Comparison of ENCODE assay signal across 8 mouse cellular contexts in genomic region chr12:116262555-116263341, GRCm38 (mm10). TPM values are rescaled to one million over a fixed set of nuclear protein-coding genes. Genes with fewer than 3 reads are reported as not detected.
A peak's percentile ranks its signal among the peaks of the same experiment; 100 is the strongest.
DNase-seq lines count a peak whose midpoint lies in the region; ATAC-seq lines count a peak whose summit lies in the region.

Gene Wdr60, minus strand, starts transcription at chr12:116263022.

- no peaks in the 10 kb centered on the region; the same call in 1 of the 2 replicates for H3K27me3 ChIP-seq in forebrain, embryonic 10.5 days (ENCODE audit: poor library complexity, severe bottlenecking)
- peaks cover 33% of the 10 kb centered on the region for H3K27me3 ChIP-seq in heart, embryonic 15.5 days
- no peaks in the 10 kb centered on the region for H3K27me3 ChIP-seq in liver, embryonic 13.5 days
- H3K27me3 ChIP-seq in stomach, embryonic 14.5 days (ENCODE audit: control insufficient read depth, insufficient read depth, low read length) = no peaks in the 10 kb centered on the region

- peak within 1 kb of the TSS; percentile 78 for H3K9ac ChIP-seq in heart, embryonic 15.5 days
- peak within 1 kb of the TSS; percentile 78 for H3K9ac ChIP-seq in liver, embryonic 13.5 days
- H3K9ac ChIP-seq in stomach, embryonic 14.5 days (replicated peaks; ENCODE audit: low read depth, low read length) = peak within 1 kb of the TSS; percentile 68

- peak; percentile 88 for DNase-seq in CD4-positive, CD25-positive, alpha-beta regulatory T cell, adult 2 months (ENCODE audit: low read depth, low spot score)
- DNase-seq in brain, embryonic 18.5 days (ENCODE audit: low read depth, low spot score) = peak; percentile 74
- peak; percentile 87 for DNase-seq in forebrain, embryonic 10.5 days (ENCODE audit: extremely low spot score, low spot score)
- peak; percentile 93 for DNase-seq in kidney, postnatal 14 days
- peak; percentile 84 for DNase-seq in liver, embryonic 13.5 days
- peak; percentile 63 to 73 for DNase-seq in natural killer cell, adult 2 months (ENCODE audit: low spot score in 2 of 2)

- H3K36me3 ChIP-seq in forebrain, embryonic 10.5 days (replicated peaks) = no peaks in the 10 kb centered on the region
- no peaks in the 10 kb centered on the region for H3K36me3 ChIP-seq in heart, embryonic 15.5 days
- no peaks in the 10 kb centered on the region for H3K36me3 ChIP-seq in liver, embryonic 13.5 days
- H3K36me3 ChIP-seq in stomach, embryonic 14.5 days (ENCODE audit: control insufficient read depth, insufficient read depth, low read length) = no peaks in the 10 kb centered on the region

- peak; percentile 94 for ATAC-seq in heart, embryonic 15.5 days (replicated peaks; ENCODE audit: insufficient number of reproducible peaks, insufficient read depth, low FRiP score, low read depth)
- peak; percentile 98 for ATAC-seq in liver, embryonic 13.5 days (ENCODE audit: low read depth)
- ATAC-seq in stomach, embryonic 14.5 days (ENCODE audit: insufficient number of reproducible peaks, insufficient read depth, low FRiP score, low read depth) = peak; percentile 99

- peak within 1 kb of the TSS; percentile 89 for H3K27ac ChIP-seq in forebrain, embryonic 10.5 days
- H3K27ac ChIP-seq in heart, embryonic 15.5 days = peak within 1 kb of the TSS; percentile 66; the same call in 1 of the 2 replicates
- H3K27ac ChIP-seq in liver, embryonic 13.5 days = 0 out of 2 replicates have a peak within 1 kb of the TSS, but pooled peaks have one; percentile 36
- H3K27ac ChIP-seq in stomach, embryonic 14.5 days (ENCODE audit: low read length) = peak within 1 kb of the TSS; percentile 81

- WGBS in forebrain, embryonic 10.5 days = 3% methylated on average over 47 of the region's 47 CpGs
- WGBS in heart, embryonic 15.5 days = 4% methylated on average over 47 of the region's 47 CpGs
- WGBS in liver, embryonic 13.5 days (ENCODE audit: insufficient replicate concordance) = 5% methylated on average over 46 of the region's 47 CpGs
- 2% methylated on average over 47 of the region's 47 CpGs for WGBS in stomach, embryonic 14.5 days

- peak within 1 kb of the TSS; percentile 93 for H3K4me2 ChIP-seq in heart, embryonic 15.5 days
- peak within 1 kb of the TSS; percentile 90 for H3K4me2 ChIP-seq in liver, embryonic 13.5 days
- H3K4me2 ChIP-seq in stomach, embryonic 14.5 days (replicated peaks; ENCODE audit: low read depth, low read length) = peak within 1 kb of the TSS; percentile 54

- H3K4me1 ChIP-seq in forebrain, embryonic 10.5 days = peaks cover 20% of the 10 kb centered on the region
- H3K4me1 ChIP-seq in heart, embryonic 15.5 days (replicated peaks) = 0 out of 2 replicates have a peak, but pooled peaks cover 8% of the 10 kb centered on the region
- peaks cover 33% of the 10 kb centered on the region for H3K4me1 ChIP-seq in liver, embryonic 13.5 days (replicated peaks)
- H3K4me1 ChIP-seq in stomach, embryonic 14.5 days (ENCODE audit: control insufficient read depth, insufficient read depth, low read length) = no peaks in the 10 kb centered on the region

- H3K9me3 ChIP-seq in forebrain, embryonic 10.5 days = no peaks in the 10 kb centered on the region
- H3K9me3 ChIP-seq in heart, embryonic 15.5 days (replicated peaks) = no peaks in the 10 kb centered on the region
- no peaks in the 10 kb centered on the region for H3K9me3 ChIP-seq in liver, embryonic 13.5 days (replicated peaks)
- no peaks in the 10 kb centered on the region for H3K9me3 ChIP-seq in stomach, embryonic 14.5 days (ENCODE audit: control insufficient read depth, low read depth, low read length)

- peak within 1 kb of the TSS; percentile 71 for H3K4me3 ChIP-seq in forebrain, embryonic 10.5 days
- H3K4me3 ChIP-seq in heart, embryonic 15.5 days = peak within 1 kb of the TSS; percentile 74
- H3K4me3 ChIP-seq in liver, embryonic 13.5 days (replicated peaks) = peak within 1 kb of the TSS; percentile 68
- H3K4me3 ChIP-seq in stomach, embryonic 14.5 days (ENCODE audit: low read depth, low read length) = peak within 1 kb of the TSS; percentile 71

RNA-seq across cellular contexts. Expression of gene Wdr60, which starts in this region (rescaled TPM):
- 15.1 and 16.1 TPM in 2 replicates for polyA plus RNA-seq in forebrain, embryonic 10.5 days (2016; fragmentation: Nextera tagmentation; extraction: Ambion mirVana)
- 5.9 and 7.1 TPM in 2 replicates for polyA plus RNA-seq in heart, embryonic 15.5 days (2015; fragmentation: Nextera tagmentation; extraction: Ambion mirVana)
- 5.1 and 5.2 TPM in 2 replicates for polyA plus RNA-seq in liver, embryonic 13.5 days (2015; fragmentation: Nextera tagmentation; extraction: Ambion mirVana)
- 21.7 and 23.9 TPM in 2 replicates for polyA plus RNA-seq in stomach, embryonic 14.5 days (2014; fragmentation: Nextera tagmentation; extraction: Ambion mirVana)

Comparison
In these comparisons a context has a peak if more than half of its experiments do, and no peak if none do; other contexts are left out.
1. Peak in every context shown above with its lines: DNase-seq, ATAC-seq, H3K4me3 ChIP-seq and H3K27ac ChIP-seq.
2. H3K27ac ChIP-seq: peak in every context shown above with its lines; median percentile 89 in forebrain, embryonic 10.5 days; 81 in stomach, embryonic 14.5 days; 66 in heart, embryonic 15.5 days; 36 in liver, embryonic 13.5 days.